In genomic region chr6:148467924-148468389, GRCm38 (mm10) we compare ENCODE assay signal across 8 mouse cellular contexts. TPM values are rescaled to one million over a fixed set of nuclear protein-coding genes. Genes with fewer than 3 reads are reported as not detected.
A peak's percentile ranks its signal among the peaks of the same experiment; 100 is the strongest.
DNase-seq lines count a peak whose midpoint lies in the region; ATAC-seq and TF ChIP-seq lines count a peak whose summit lies in the region.

No protein-coding gene starts in this region.

- H3K9me3 ChIP-seq in limb, embryonic 14.5 days (ENCODE audit: control insufficient read depth, low read length): no peaks in the 10 kb centered on the region

- H3K4me2 ChIP-seq in limb, embryonic 14.5 days (replicated peaks; ENCODE audit: low read depth, low read length, severe bottlenecking): no peak overlapping the region

- H3K27me3 ChIP-seq in limb, embryonic 14.5 days (ENCODE audit: control insufficient read depth, insufficient read depth, low read length): no peaks in the 10 kb centered on the region

- no peaks in the 10 kb centered on the region for H3K36me3 ChIP-seq in limb, embryonic 14.5 days (ENCODE audit: control insufficient read depth, insufficient read depth, low read length)

- TF ChIP-seq POLR2A in limb, embryonic 14.5 days (IDR thresholded peaks at IDR 0.05; ENCODE audit: borderline replicate concordance, extremely low read depth, insufficient read depth, insufficient read length): no peak

- peak; percentile 26 to 59 for DNase-seq in cerebellum, postnatal 10 days
- no peak for DNase-seq in cerebellum, postnatal 36 days
- DNase-seq in 3T3-L1 (ENCODE audit: low read depth, low spot score): peak; percentile 12
- DNase-seq in gastrocnemius, postnatal 36 days: peak; percentile 47 to 74
- peak; percentile 44 for DNase-seq in limb, embryonic 14.5 days (ENCODE audit: low spot score)
- no peak for DNase-seq in cerebellum, postnatal 4 days (ENCODE audit: low spot score in 2 of 2)
- no peak for DNase-seq in thymus, adult 18-20 months

- intact Hi-C loops in gastrocnemius, postnatal 36 days (cut with DNase I): no loop called here

- peak; percentile 78 for ATAC-seq in limb, embryonic 14.5 days (ENCODE audit: low FRiP score, low read depth)
- no peak for ATAC-seq in frontal cortex, adult (ENCODE audit: low TSS enrichment)

- H3K4me1 ChIP-seq in limb, embryonic 14.5 days (ENCODE audit: control insufficient read depth, insufficient read depth, low read length): peaks cover 5% of the 10 kb centered on the region; the same call in 1 of the 2 replicates

- H3K4me3 ChIP-seq in limb, embryonic 14.5 days (replicated peaks; ENCODE audit: low read length): no peak overlapping the region

- H3K27ac ChIP-seq in limb, embryonic 14.5 days (replicated peaks; ENCODE audit: low read depth, low read length): no peak overlapping the region

- WGBS in limb, embryonic 14.5 days: 33% methylated on average over 2 of the region's 2 CpGs

- no peak overlapping the region for H3K9ac ChIP-seq in limb, embryonic 14.5 days (ENCODE audit: low read depth, low read length, severe bottlenecking)

RNA-seq across cellular contexts. Expression of gene Tmtc1, which starts 23.8 kb away (rescaled TPM):
- 10 to 100 TPM; 51.0 to 60.8 TPM for total RNA-seq in gastrocnemius, postnatal 36 days (2021)
- 3.0 and 4.5 TPM in 2 replicates for polyA plus RNA-seq in limb, embryonic 14.5 days (2012; rRNA removed)
- polyA plus RNA-seq in limb, embryonic 14.5 days (2014; fragmentation: Nextera tagmentation; extraction: Ambion mirVana): 1.8 and 2.0 TPM in 2 replicates

Comparison
In these comparisons a context has a peak if more than half of its experiments do, and no peak if none do; other contexts are left out.
1. DNase-seq: peak in cerebellum, postnatal 10 days (2 of 2), 3T3-L1 (single experiment), gastrocnemius, postnatal 36 days (2 of 2) and limb, embryonic 14.5 days (single experiment); none in cerebellum, postnatal 36 days (0 of 2), cerebellum, postnatal 4 days (0 of 2) and thymus, adult 18-20 months (0 of 2).